Mouse (Mus musculus) liver, adult 2 months (tissue): Measurements from ENCODE around the gene Pelp1.

Experiments used
- CTCF ChIP-seq: fragments of 200-500 bp; IDR thresholded peaks from 2 replicates; pipeline ENCODE4 v1.5.1; 2011; ENCODE audit warnings: low read depth, low read length, control low read depth
- POLR2A ChIP-seq: fragments of 200-500 bp; IDR thresholded peaks from 2 replicates; pipeline ENCODE4 v1.6.1; 2011; ENCODE audit warnings: low read length, control low read depth; ENCODE audit not compliant: insufficient read depth; ENCODE audit errors: extremely low read depth

DNA sequence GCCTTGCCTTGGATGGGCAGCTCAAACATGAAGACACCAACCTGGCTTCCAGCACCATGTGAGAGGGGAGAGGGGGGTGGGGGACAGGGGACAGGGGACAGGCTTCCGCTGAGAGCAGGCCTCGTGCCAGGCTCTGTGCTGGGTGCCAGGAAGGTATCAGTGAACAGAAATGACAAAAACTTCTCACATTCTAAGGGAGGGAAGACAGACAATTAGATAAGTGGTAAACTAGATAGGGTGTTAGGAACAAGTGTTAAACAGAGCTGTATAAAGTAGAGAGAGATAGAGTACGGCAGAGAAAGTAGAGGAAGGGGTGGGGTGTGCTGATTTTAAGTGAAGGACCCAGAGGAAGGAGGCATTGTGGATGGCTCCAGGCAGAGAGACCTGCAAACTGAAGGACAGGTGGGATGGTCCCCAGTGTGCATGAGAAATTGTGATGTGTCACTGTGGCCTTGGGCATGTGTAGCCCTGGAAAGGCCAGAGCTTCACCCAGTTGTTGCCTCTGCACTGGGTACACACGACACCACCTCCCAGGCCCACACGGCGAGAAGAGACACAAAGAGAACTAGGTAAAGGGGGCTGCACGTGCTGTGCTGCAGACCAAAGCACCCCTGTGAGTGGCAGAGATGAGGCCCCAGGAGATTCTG, 29.0 kb upstream of the Pelp1 start:
- no peak for TF ChIP-seq CTCF
- no peak for TF ChIP-seq POLR2A
